Mouse (Mus musculus) neural tube, embryonic 15.5 days (tissue): ENCODE data around the gene Tnrc6b. TPM values are rescaled to one million over a fixed set of nuclear protein-coding genes. Genes with fewer than 3 reads are reported as not detected.
"Not testable (repeated sequence)": the region's sequence is repeated elsewhere in the genome, so short reads cannot be mapped to it uniquely, and the experiment has no call there.

Source experiments
- ATAC-seq: fragments of 200-750 bp; cut with Nextera tagmentation; 2 replicates; pipeline ENCODE4 v1.8.0; 2017; ENCODE audit warnings: mild to moderate bottlenecking, moderate TSS enrichment, moderate library complexity; ENCODE audit not compliant: low FRiP score
- H3K27ac ChIP-seq: fragments of 300-500 bp; sonication (generic); replicated peaks from 2 replicates; pipeline ENCODE4 v1.5.1; 2015; ENCODE audit warnings: mild to moderate bottlenecking, inconsistent platforms
- H3K27me3 ChIP-seq: fragments of 300-500 bp; sonication (generic); replicated peaks from 2 replicates; pipeline ENCODE4 v1.6.1; 2015; ENCODE audit warnings: inconsistent platforms
- H3K36me3 ChIP-seq: fragments of 300-500 bp; sonication (generic); 2 replicates; pipeline ENCODE4 v1.6.1; 2015; ENCODE audit warnings: inconsistent platforms
- H3K4me1 ChIP-seq: fragments of 300-500 bp; sonication (generic); 2 replicates; pipeline ENCODE4 v1.6.1; 2015; ENCODE audit warnings: inconsistent platforms
- H3K4me2 ChIP-seq: fragments of 300-500 bp; sonication (generic); 2 replicates; pipeline ENCODE4 v1.6.1; 2015; ENCODE audit warnings: inconsistent platforms, mild to moderate bottlenecking, moderate library complexity
- H3K4me3 ChIP-seq: fragments of 300-500 bp; sonication (generic); replicated peaks from 2 replicates; pipeline ENCODE4 v1.5.1; 2015; ENCODE audit warnings: mild to moderate bottlenecking, inconsistent platforms
- H3K9ac ChIP-seq: fragments of 300-500 bp; sonication (generic); replicated peaks from 2 replicates; pipeline ENCODE4 v1.6.1; 2015; ENCODE audit warnings: mild to moderate bottlenecking, inconsistent platforms
- H3K9me3 ChIP-seq: fragments of 300-500 bp; sonication (generic); replicated peaks from 2 replicates; pipeline ENCODE4 v1.6.1; 2016; ENCODE audit warnings: inconsistent platforms
- whole genome bisulfite sequencing: fragments of 180-500 bp; shearing (Covaris S2); methylation state at CpG from one replicate; pipeline ENCODE4 v1.1.7; 2015; ENCODE audit warnings: mixed read lengths; 5-methylcytosine and 5-hydroxymethylcytosine counted together
- polyA plus RNA-seq: library from polyadenylated mRNA; unstranded; fragments of >200 nt; fragmentation: Nextera tagmentation; extraction: Ambion mirVana; gene quantifications from 2 replicates; pipeline ENCODE4 v1.2.1, GENCODE M21; 2015

Tnrc6b gene
- polyA plus RNA-seq, 1 experiment from 2014 or later = 33.2 TPM

DNA sequence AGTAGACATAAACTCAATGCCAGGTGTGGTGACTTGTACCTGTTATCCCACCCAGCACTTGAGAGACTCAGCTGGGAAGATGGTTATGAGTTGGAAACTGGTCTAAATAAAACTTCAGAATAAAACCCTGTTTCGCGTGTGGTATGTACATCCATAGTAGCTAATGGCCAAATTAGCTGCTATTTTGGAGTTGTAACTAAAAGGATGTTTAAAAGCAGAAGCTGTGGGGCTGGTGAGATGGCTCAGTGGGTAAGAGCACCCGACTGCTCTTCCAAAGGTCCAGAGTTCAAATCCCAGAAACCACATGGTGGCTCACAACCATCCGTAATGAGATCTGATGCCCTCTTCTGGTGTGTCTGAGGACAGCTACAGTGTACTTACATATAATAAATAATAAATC, 157.5 kb downstream of the Tnrc6b start:
- H3K27ac ChIP-seq, H3K36me3 ChIP-seq, H3K4me3 ChIP-seq, H3K4me1 ChIP-seq, H3K27me3 ChIP-seq, H3K9me3 ChIP-seq, H3K9ac ChIP-seq, H3K4me2 ChIP-seq, ATAC-seq: not testable (repeated sequence)
- 94% methylated on average over 4 of the region's 4 CpGs for WGBS

DNA sequence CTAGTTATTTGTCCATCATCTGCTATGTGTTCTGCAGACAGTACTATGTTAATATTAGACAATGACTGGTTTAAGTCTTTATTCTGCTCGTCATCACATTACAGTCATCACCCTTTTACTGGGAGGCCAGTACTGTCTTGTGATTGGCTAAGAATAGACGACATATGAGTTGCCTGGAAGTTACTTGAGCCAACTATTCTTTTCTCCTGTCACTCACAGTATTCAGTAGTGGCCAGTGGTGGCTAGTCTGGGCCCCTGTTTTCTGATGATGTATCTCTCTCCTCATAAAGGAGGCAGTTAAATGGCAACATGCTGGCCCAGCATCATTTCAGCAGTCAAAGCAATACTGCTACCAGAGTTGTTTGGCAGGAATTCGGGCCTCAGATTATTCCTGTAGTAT, 163.6 kb downstream of the Tnrc6b start:
- H3K9ac ChIP-seq = no peak overlapping the region
- no peaks in the 10 kb centered on the region for H3K4me1 ChIP-seq
- 86% methylated on average over 3 of the region's 3 CpGs for WGBS
- H3K36me3 ChIP-seq = peaks cover 19% of the 10 kb centered on the region
- no peaks in the 10 kb centered on the region for H3K27me3 ChIP-seq
- no peaks in the 10 kb centered on the region for H3K9me3 ChIP-seq
- no peak overlapping the region for H3K4me3 ChIP-seq
- ATAC-seq = no peak
- H3K27ac ChIP-seq = no peak overlapping the region
- no peak overlapping the region for H3K4me2 ChIP-seq

DNA sequence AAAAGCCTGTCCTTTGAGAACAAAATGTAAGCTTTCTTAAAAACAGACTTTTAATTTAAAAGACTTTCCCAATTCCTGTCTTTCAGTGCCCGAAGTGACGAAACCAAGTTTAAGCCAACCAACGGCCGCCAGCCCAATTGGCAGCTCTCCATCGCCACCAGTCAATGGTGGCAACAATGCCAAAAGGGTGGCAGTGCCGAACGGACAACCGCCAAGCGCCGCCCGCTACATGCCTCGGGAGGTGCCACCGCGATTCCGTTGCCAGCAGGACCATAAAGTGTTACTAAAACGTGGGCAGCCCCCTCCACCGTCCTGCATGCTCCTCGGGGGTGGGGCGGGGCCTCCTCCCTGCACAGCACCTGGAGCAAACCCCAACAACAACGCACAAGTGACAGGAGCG, 165.1 kb downstream of the Tnrc6b start:
- H3K27ac ChIP-seq = no peak overlapping the region
- no peaks in the 10 kb centered on the region for H3K9me3 ChIP-seq
- no peak overlapping the region for H3K9ac ChIP-seq
- peaks cover 34% of the 10 kb centered on the region for H3K36me3 ChIP-seq
- no peak overlapping the region for H3K4me3 ChIP-seq
- H3K27me3 ChIP-seq = no peaks in the 10 kb centered on the region
- no peak for ATAC-seq
- WGBS = 76% methylated on average over 21 of the region's 21 CpGs
- H3K4me2 ChIP-seq = no peak overlapping the region
- H3K4me1 ChIP-seq = no peaks in the 10 kb centered on the region

DNA sequence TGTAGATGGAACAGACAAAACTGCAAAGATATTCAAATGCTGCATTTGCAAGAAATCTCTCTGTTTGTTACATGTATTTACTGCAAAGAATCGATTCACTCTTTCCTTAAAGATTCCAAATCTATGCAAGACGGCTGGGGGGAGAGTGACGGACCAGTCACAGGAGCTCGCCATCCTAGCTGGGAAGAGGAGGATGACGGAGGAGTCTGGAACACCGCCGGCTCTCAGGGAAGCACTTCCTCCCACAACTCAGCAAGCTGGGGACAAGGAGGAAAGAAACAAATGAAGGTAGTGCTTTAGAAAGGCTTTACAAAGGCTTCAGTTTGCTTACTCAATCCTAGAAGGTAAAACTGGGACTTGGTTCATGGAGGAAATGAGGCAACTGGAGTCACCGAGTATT, 173.0 kb downstream of the Tnrc6b start:
- 90% methylated on average over 8 of the region's 8 CpGs for WGBS
- Histone ChIP-seq H3K27me3 (no peaks in the 10 kb centered on the region), H3K4me2 (no peak overlapping the region), H3K36me3 (peaks cover 79% of the 10 kb centered on the region), H3K4me3 (no peak overlapping the region), H3K9me3 (no peaks in the 10 kb centered on the region), H3K9ac (no peak overlapping the region), H3K4me1 (no peaks in the 10 kb centered on the region), H3K27ac (no peak overlapping the region)
- no peak for ATAC-seq

DNA sequence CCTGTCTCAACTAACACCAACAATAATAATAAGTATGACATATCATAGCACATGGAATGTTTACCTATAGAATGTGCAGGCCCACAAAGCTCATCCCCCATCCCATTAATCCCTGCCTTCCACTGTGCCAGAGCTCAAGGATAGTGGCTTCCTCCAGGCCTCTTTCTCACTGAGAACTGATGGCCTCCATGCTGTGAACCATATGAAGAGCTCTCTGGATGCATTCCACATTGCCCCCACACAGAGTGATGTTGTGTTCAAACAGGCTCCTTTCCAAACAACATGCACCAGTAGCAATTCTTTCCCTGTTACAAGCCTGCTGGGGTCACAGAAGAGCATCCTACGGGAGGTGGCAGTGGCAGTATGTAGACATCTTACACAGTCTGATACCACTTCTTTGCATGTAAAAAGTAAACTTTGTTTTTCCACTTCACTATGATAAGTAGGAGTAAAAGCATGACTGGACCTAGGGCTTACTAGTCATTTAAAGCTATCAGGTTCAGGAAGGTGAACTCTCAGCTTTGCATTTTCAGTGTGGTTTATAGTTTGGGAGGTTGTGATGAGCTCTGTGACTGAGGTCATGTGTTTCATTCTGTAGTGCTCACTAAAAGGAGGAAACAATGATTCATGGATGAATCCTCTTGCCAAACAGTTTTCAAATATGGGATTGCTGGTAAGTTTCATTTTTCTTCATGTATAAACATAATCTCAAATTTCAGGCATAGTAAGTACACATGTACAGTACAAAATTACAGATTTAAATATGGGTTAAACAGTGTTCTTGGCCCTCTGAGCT, 175.4 kb downstream of the Tnrc6b start:
- no peaks in the 10 kb centered on the region for H3K4me1 ChIP-seq
- peaks cover 73% of the 10 kb centered on the region for H3K36me3 ChIP-seq
- H3K9ac ChIP-seq = no peak overlapping the region
- no peaks in the 10 kb centered on the region for H3K27me3 ChIP-seq
- no peak overlapping the region for H3K4me3 ChIP-seq
- no peak overlapping the region for H3K27ac ChIP-seq
- ATAC-seq = no peak
- H3K9me3 ChIP-seq = no peaks in the 10 kb centered on the region
- WGBS = 78% methylated on average over 1 of the region's 1 CpGs
- H3K4me2 ChIP-seq = no peak overlapping the region

DNA sequence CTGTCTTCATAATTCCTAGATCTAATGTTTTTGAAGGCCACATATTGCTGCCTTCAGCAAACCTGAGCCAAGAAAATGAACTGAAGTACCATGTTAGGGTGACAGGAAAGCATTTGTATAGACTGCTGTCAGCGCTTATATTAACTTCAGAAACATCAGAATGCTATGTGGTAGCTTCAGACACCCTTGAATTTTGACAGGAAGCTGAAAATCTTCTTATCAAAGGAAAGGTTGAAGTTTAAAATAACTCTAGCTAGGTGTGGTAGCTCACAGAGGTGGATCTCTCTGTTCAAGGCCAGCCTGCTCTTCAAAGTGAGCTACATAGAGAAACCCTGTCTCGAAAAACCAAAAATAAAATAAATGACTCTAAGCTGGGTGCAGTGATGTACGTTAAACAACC, 181.2 kb downstream of the Tnrc6b start:
- Histone ChIP-seq H3K4me2 (no peak overlapping the region), H3K27me3 (no peaks in the 10 kb centered on the region), H3K9me3 (no peaks in the 10 kb centered on the region), H3K4me3 (no peak overlapping the region), H3K36me3 (peaks cover 71% of the 10 kb centered on the region), H3K4me1 (no peaks in the 10 kb centered on the region), H3K27ac (no peak overlapping the region), H3K9ac (no peak overlapping the region)
- WGBS = 95% methylated on average over 3 of the region's 3 CpGs
- no peak for ATAC-seq

DNA sequence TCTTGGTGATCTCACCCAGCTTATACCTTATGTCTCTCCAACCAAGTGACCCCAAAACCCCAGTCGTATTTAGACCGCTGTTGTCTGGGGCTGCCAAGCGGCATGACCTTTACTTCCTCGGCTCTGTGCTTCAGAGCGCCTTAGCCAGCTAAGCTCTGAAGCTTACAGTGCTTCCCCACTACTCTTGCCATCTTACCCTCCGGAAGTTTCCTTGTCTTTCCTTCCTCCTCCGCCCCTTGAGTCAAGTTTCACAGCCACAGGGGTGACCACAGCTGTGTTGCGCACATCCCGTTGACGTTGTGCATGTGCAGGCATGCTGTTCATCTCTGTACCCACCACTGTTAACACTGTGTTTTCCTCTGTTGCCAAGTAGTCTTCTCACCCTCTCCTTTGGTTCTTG, 185.6 kb downstream of the Tnrc6b start:
- Histone ChIP-seq H3K4me1 (no peaks in the 10 kb centered on the region), H3K27me3 (no peaks in the 10 kb centered on the region), H3K4me2 (no peak overlapping the region), H3K36me3 (peaks cover 66% of the 10 kb centered on the region), H3K4me3 (no peak overlapping the region), H3K9ac (no peak overlapping the region), H3K27ac (no peak overlapping the region), H3K9me3 (no peaks in the 10 kb centered on the region)
- WGBS = 94% methylated on average over 10 of the region's 10 CpGs
- no peak for ATAC-seq

DNA sequence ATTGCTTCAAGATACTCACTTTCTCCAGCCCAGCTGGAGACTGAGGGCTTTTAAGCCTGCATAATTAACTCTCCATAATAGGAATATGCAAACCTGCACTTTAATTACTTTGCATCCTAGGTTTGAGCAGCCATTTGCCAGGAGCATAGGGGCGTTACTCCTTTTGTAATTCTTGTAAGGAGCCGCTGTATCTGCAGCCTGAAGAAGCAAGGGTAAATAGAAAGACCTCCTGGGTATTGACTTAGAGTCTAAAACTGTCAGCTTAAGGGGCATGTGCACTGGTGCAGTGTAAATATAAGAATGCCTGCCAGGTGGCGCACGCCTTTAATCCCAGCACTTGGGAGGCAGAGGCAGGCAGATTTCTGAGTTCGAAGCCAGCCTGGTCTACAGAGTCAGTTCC, 186.8 kb downstream of the Tnrc6b start:
- ATAC-seq = no peak
- H3K27ac ChIP-seq = no peak overlapping the region
- no peak overlapping the region for H3K9ac ChIP-seq
- no peaks in the 10 kb centered on the region for H3K4me1 ChIP-seq
- peaks cover 73% of the 10 kb centered on the region for H3K36me3 ChIP-seq
- H3K27me3 ChIP-seq = no peaks in the 10 kb centered on the region
- 75% methylated on average over 5 of the region's 5 CpGs for WGBS
- no peak overlapping the region for H3K4me3 ChIP-seq
- H3K9me3 ChIP-seq = no peaks in the 10 kb centered on the region
- H3K4me2 ChIP-seq = no peak overlapping the region

GRCm38 (mm10) chr15:80899806-80900205, 188.7 kb downstream of the Tnrc6b start:
- H3K27ac ChIP-seq = no peak overlapping the region
- H3K4me3 ChIP-seq = no peak overlapping the region
- no peak for ATAC-seq
- H3K36me3 ChIP-seq = peaks cover 83% of the 10 kb centered on the region
- H3K27me3 ChIP-seq = no peaks in the 10 kb centered on the region
- no peak overlapping the region for H3K9ac ChIP-seq
- H3K4me1 ChIP-seq = no peaks in the 10 kb centered on the region
- H3K4me2 ChIP-seq = no peak overlapping the region
- no peaks in the 10 kb centered on the region for H3K9me3 ChIP-seq
- 82% methylated on average over 2 of the region's 2 CpGs for WGBS

DNA sequence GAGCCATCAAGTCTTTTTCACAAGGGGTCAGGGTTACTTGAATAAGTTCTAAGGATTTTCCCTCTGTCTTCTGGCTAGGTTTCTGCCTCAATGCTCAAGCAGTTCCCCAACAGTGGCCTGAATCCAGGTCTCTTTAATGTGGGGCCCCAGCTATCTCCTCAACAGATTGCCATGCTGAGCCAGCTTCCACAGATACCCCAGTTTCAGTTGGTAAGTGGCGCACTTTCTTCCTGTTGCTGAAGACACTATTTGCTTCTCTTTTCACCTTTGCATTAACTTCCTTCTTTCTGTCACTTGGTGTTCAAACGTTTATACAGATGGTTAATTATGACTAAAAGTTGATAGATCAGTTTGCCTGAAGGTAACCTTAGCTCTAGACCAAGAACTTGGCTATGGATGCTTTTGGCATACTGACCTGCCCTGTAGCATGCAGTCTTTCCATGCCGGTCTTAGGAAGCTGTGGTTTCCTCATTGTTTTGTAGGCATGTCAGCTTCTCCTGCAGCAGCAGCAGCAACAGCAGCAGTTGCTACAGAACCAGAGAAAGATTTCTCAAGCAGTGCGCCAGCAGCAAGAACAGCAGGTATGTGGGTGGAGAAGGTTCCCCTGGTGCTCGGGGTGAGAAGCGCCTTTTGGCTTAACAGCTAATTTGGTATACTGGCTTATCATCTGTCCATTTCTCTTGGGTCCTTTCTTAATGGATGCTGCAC, 190.8 kb downstream of the Tnrc6b start:
- WGBS = 86% methylated on average over 6 of the region's 6 CpGs
- ATAC-seq = no peak
- no peak overlapping the region for H3K4me3 ChIP-seq
- no peaks in the 10 kb centered on the region for H3K9me3 ChIP-seq
- H3K27me3 ChIP-seq = no peaks in the 10 kb centered on the region
- H3K4me2 ChIP-seq = no peak overlapping the region
- peaks cover 81% of the 10 kb centered on the region for H3K36me3 ChIP-seq
- no peak overlapping the region for H3K9ac ChIP-seq
- H3K4me1 ChIP-seq = no peaks in the 10 kb centered on the region
- no peak overlapping the region for H3K27ac ChIP-seq

GRCm38 (mm10) chr15:80904776-80905175, 193.7 kb downstream of the Tnrc6b start:
- not testable (repeated sequence) for H3K27ac ChIP-seq, ATAC-seq, H3K9ac ChIP-seq, H3K27me3 ChIP-seq, H3K9me3 ChIP-seq, H3K4me2 ChIP-seq, H3K4me1 ChIP-seq, H3K4me3 ChIP-seq
- peaks cover 73% of the 10 kb centered on the region for H3K36me3 ChIP-seq
- over 99% methylated on average over 6 of the region's 6 CpGs for WGBS

- peaks cover 72% of the 10 kb centered on the region for H3K36me3 ChIP-seq
- no peaks in the 10 kb centered on the region for H3K27me3 ChIP-seq
- WGBS = 87% methylated on average over 3 of the region's 3 CpGs
- no peak overlapping the region for H3K9ac ChIP-seq
- no peaks in the 10 kb centered on the region for H3K9me3 ChIP-seq
- H3K4me3 ChIP-seq = no peak overlapping the region
- H3K4me2 ChIP-seq = no peak overlapping the region
- no peak for ATAC-seq
- no peak overlapping the region for H3K27ac ChIP-seq
- no peaks in the 10 kb centered on the region for H3K4me1 ChIP-seq
These were observed 199.1 kb downstream of the Tnrc6b start for GRCm38 (mm10) chr15:80910183-80910582.
